Mouse (Mus musculus): ENCODE data around the gene Rasgef1b. TPM values are rescaled to one million over a fixed set of nuclear protein-coding genes. Genes with fewer than 3 reads are reported as not detected.

The Rasgef1b gene
- polyA plus RNA-seq, 1 experiment from 2014 or later, result 6.3 TPM

GRCm38 (mm10) chr5:99701811-99702210 lies 27.1 kb downstream of the Rasgef1b start:
- Histone ChIP-seq H3K4me3 (no peak overlapping the region), H3K4me2 (no peak overlapping the region), H3K27me3 (replicated peaks) (no peaks in the 10 kb centered on the region), H3K4me1 (no peaks in the 10 kb centered on the region), H3K9me3 (replicated peaks) (no peaks in the 10 kb centered on the region), H3K36me3 (no peaks in the 10 kb centered on the region), H3K27ac (no peak overlapping the region), H3K9ac (no peak overlapping the region)
- WGBS (ENCODE audit: insufficient replicate concordance), result 69% methylated on average over 5 of the region's 5 CpGs
- ATAC-seq, result no peak

DNA sequence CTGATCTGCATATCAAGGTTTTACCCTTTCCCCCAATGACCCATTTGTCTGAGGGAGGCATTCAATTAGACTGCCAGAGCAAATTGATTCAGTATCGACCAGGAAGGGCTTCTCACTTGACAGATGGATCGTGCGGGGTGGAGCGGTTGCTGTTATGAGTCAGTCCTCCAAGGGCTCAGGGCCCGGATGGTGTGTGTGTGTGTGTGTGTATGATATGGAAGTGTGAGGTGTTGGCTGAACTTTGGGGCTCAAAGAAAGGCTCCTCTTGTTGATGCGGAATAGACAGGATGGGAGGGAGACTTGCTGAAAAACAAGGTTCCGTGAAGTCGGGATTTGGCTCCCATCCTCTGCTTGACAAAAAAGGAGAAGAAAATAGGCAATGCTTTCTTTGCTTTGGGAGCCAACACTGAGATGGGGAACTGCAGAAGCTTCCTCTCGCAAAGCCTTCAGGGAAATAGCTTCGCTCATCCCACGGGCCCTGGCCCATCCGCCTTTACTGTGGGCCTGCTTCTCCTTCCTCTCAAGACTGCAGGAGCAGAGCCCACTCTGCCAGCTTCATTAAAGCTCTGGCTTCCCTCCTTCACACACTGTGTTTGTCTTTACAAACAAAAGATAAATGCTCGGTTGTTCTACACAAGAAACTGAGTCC lies 34.0 kb downstream of the Rasgef1b start:
- WGBS (ENCODE audit: insufficient replicate concordance), result 72% methylated on average over 13 of the region's 13 CpGs
- no peak for ATAC-seq
- Histone ChIP-seq H3K9me3 (replicated peaks) (no peaks in the 10 kb centered on the region), H3K4me3 (no peak overlapping the region), H3K9ac (no peak overlapping the region), H3K27ac (no peak overlapping the region), H3K4me1 (peaks cover 6% of the 10 kb centered on the region), H3K36me3 (no peaks in the 10 kb centered on the region), H3K4me2 (no peak overlapping the region), H3K27me3 (replicated peaks) (no peaks in the 10 kb centered on the region)

- 12% methylated on average over 7 of the region's 7 CpGs for whole genome bisulfite sequencing (ENCODE audit: insufficient replicate concordance)
- H3K27me3 ChIP-seq (replicated peaks), result no peaks in the 10 kb centered on the region
- H3K9ac ChIP-seq, result no peak overlapping the region
- H3K4me1 ChIP-seq, result peaks cover 9% of the 10 kb centered on the region
- ATAC-seq, result peak; percentile 21; the same call in 1 of the 2 replicates
- no peak overlapping the region for H3K27ac ChIP-seq
- H3K4me2 ChIP-seq, result no peak overlapping the region
- H3K36me3 ChIP-seq, result no peaks in the 10 kb centered on the region
- no peaks in the 10 kb centered on the region for H3K9me3 ChIP-seq (replicated peaks)
- H3K4me3 ChIP-seq, result no peak overlapping the region
These were observed 39.0 kb downstream of the Rasgef1b start for GRCm38 (mm10) chr5:99689909-99690308.

- H3K4me3 ChIP-seq, result no peak overlapping the region
- no peak overlapping the region for H3K9ac ChIP-seq
- no peaks in the 10 kb centered on the region for H3K9me3 ChIP-seq (replicated peaks)
- no peak overlapping the region for H3K4me2 ChIP-seq
- H3K27me3 ChIP-seq (replicated peaks), result no peaks in the 10 kb centered on the region
- no peaks in the 10 kb centered on the region for H3K36me3 ChIP-seq
- WGBS (ENCODE audit: insufficient replicate concordance), result 53% methylated on average over 6 of the region's 6 CpGs
- no peak overlapping the region for H3K27ac ChIP-seq
- H3K4me1 ChIP-seq, result peaks cover 9% of the 10 kb centered on the region
- ATAC-seq, result no peak
These were observed 41.0 kb downstream of the Rasgef1b start for GRCm38 (mm10) chr5:99687894-99688293.

- Histone ChIP-seq H3K27me3 (replicated peaks) (no peaks in the 10 kb centered on the region), H3K9ac (no peak overlapping the region), H3K36me3 (no peaks in the 10 kb centered on the region), H3K4me1 (no peaks in the 10 kb centered on the region), H3K9me3 (replicated peaks) (no peaks in the 10 kb centered on the region), H3K4me3 (no peak overlapping the region), H3K4me2 (no peak overlapping the region), H3K27ac (no peak overlapping the region)
- no peak for ATAC-seq
- 58% methylated on average over 2 of the region's 2 CpGs for WGBS (ENCODE audit: insufficient replicate concordance)
These were observed 44.8 kb downstream of the Rasgef1b start for GRCm38 (mm10) chr5:99684023-99684422.

- Histone ChIP-seq H3K4me3 (no peak overlapping the region), H3K27me3 (replicated peaks) (no peaks in the 10 kb centered on the region), H3K9me3 (replicated peaks) (no peaks in the 10 kb centered on the region), H3K4me2 (no peak overlapping the region), H3K36me3 (no peaks in the 10 kb centered on the region), H3K9ac (no peak overlapping the region), H3K27ac (no peak overlapping the region), H3K4me1 (peaks cover 9% of the 10 kb centered on the region; the same call in 1 of the 2 replicates)
- 26% methylated on average over 9 of the region's 9 CpGs for WGBS (ENCODE audit: insufficient replicate concordance)
- ATAC-seq, result peak; percentile 49; the same call in 1 of the 2 replicates
These were observed 58.8 kb downstream of the Rasgef1b start for GRCm38 (mm10) chr5:99669971-99670571.

- Histone ChIP-seq H3K9ac (no peak overlapping the region), H3K4me1 (0 out of 2 replicates have a peak, but pooled peaks cover 4% of the 10 kb centered on the region), H3K9me3 (replicated peaks) (no peaks in the 10 kb centered on the region), H3K27ac (no peak overlapping the region), H3K27me3 (replicated peaks) (no peaks in the 10 kb centered on the region), H3K4me3 (no peak overlapping the region), H3K36me3 (no peaks in the 10 kb centered on the region), H3K4me2 (no peak overlapping the region)
- no peak for ATAC-seq
- WGBS (ENCODE audit: insufficient replicate concordance), result 53% methylated on average over 5 of the region's 5 CpGs
These were observed 72.8 kb downstream of the Rasgef1b start for GRCm38 (mm10) chr5:99656024-99656423.

DNA sequence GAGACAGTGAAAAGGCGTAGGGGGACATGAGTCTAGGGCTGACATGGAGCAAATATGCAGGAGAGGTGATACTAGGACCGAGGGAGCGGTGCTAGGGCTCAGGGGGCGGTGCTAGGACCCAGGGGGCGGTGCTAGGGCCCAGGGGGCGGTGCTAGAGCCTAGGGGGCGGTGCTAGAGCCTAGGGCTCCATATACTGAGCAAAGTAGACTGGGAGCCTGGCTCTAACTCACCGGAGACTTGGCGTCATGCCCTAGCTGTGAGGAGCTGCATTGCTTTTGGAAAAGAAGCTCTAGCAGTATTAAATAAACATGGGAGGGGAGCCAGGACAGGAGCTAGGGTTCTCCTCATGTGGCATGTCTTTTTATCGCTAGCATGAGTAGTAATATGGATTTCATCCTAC lies 75.9 kb downstream of the Rasgef1b start:
- Histone ChIP-seq H3K4me2 (no peak overlapping the region), H3K27me3 (replicated peaks) (0 out of 2 replicates have a peak, but pooled peaks cover 6% of the 10 kb centered on the region), H3K9me3 (replicated peaks) (no peaks in the 10 kb centered on the region), H3K9ac (no peak overlapping the region), H3K4me1 (0 out of 2 replicates have a peak, but pooled peaks cover 8% of the 10 kb centered on the region), H3K27ac (no peak overlapping the region), H3K4me3 (no peak overlapping the region), H3K36me3 (no peaks in the 10 kb centered on the region)
- no peak for ATAC-seq
- WGBS (ENCODE audit: insufficient replicate concordance), result 71% methylated on average over 10 of the region's 10 CpGs

DNA sequence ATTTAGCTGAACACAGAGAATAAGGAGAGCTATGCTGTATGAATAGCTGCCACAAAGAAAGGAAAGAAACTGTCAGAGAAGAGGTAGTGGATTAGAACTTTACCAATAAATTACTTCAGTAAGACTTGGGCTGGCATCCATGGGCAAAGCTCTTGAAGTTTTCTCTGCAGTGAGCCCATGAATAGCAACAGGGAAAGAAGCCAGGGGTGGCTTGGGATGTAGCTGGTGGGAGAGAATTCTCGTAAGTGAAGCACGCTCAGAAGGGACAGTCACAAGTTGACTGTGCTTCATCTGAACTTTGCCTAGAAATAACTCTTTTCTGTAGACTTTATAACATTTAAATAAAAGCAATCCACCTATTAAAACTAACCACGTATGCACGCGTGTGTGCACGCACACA lies 87.5 kb downstream of the Rasgef1b start:
- H3K27ac ChIP-seq, result no peak overlapping the region
- H3K4me3 ChIP-seq, result no peak overlapping the region
- no peak overlapping the region for H3K9ac ChIP-seq
- no peaks in the 10 kb centered on the region for H3K36me3 ChIP-seq
- 75% methylated on average over 6 of the region's 6 CpGs for WGBS (ENCODE audit: insufficient replicate concordance)
- H3K4me1 ChIP-seq, result peaks cover 6% of the 10 kb centered on the region
- no peak overlapping the region for H3K4me2 ChIP-seq
- no peaks in the 10 kb centered on the region for H3K27me3 ChIP-seq (replicated peaks)
- no peak for ATAC-seq
- H3K9me3 ChIP-seq (replicated peaks), result no peaks in the 10 kb centered on the region

GRCm38 (mm10) chr5:99636575-99636974 lies 92.3 kb downstream of the Rasgef1b start:
- no peaks in the 10 kb centered on the region for H3K9me3 ChIP-seq (replicated peaks)
- no peak overlapping the region for H3K4me2 ChIP-seq
- H3K4me1 ChIP-seq, result peaks cover 44% of the 10 kb centered on the region
- no peak overlapping the region for H3K4me3 ChIP-seq
- no peak for ATAC-seq
- H3K36me3 ChIP-seq, result no peaks in the 10 kb centered on the region
- H3K27me3 ChIP-seq (replicated peaks), result no peaks in the 10 kb centered on the region
- no peak overlapping the region for H3K9ac ChIP-seq
- WGBS (ENCODE audit: insufficient replicate concordance), result 11% methylated on average over 7 of the region's 7 CpGs
- H3K27ac ChIP-seq, result 0 out of 2 replicates have a peak overlapping the region, but pooled peaks have one; percentile 15

DNA sequence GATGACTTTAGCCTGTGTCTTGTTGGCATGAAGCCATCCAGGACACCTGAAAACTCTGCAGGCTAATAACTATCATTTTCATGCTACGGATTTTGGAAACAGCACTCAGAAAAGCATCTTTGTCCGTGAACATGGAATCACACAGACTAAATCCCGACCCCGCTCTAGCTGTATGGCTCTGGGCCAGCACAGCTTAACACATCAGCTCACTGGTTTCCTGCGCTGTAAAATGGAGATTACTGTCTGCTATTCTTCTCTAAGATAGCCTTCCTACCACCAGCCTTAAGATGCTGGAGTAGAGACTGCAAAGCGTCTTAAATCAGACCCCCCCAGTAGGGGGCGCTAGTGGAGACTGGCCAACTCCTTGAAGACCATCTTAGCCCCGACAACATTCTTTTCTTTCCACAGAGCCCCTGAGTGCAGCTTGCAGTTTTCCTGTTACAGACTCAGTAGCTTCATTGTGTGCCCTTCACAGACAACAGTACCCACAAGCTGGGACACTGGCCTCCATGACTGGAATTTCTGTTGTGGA lies 94.8 kb downstream of the Rasgef1b start:
- H3K36me3 ChIP-seq, result no peaks in the 10 kb centered on the region
- H3K27ac ChIP-seq, result no peak overlapping the region; the same call in 1 of the 2 replicates
- no peak overlapping the region for H3K4me2 ChIP-seq
- no peaks in the 10 kb centered on the region for H3K27me3 ChIP-seq (replicated peaks)
- H3K4me1 ChIP-seq, result peaks cover 45% of the 10 kb centered on the region
- no peaks in the 10 kb centered on the region for H3K9me3 ChIP-seq (replicated peaks)
- no peak overlapping the region for H3K4me3 ChIP-seq
- no peak for ATAC-seq
- H3K9ac ChIP-seq, result no peak overlapping the region
- WGBS (ENCODE audit: insufficient replicate concordance), result 73% methylated on average over 8 of the region's 8 CpGs

- 59% methylated on average over 1 of the region's 1 CpGs for WGBS (ENCODE audit: insufficient replicate concordance)
- ATAC-seq, result peak; percentile 58
- Histone ChIP-seq H3K27ac (peak overlapping the region; percentile 76), H3K4me2 (peak overlapping the region; percentile 53), H3K4me1 (peaks cover 45% of the 10 kb centered on the region), H3K9me3 (replicated peaks) (no peaks in the 10 kb centered on the region), H3K27me3 (replicated peaks) (no peaks in the 10 kb centered on the region), H3K9ac (no peak overlapping the region), H3K36me3 (no peaks in the 10 kb centered on the region), H3K4me3 (no peak overlapping the region)
These were observed 95.3 kb downstream of the Rasgef1b start for GRCm38 (mm10) chr5:99633548-99633947.
